Mouse (Mus musculus): ENCODE results near the gene Ranbp9.
A peak's percentile ranks its signal among the peaks of the same experiment; 100 is the strongest.

Gene Ranbp9

GRCm38 (mm10) chr13:43450686-43451085, 30.4 kb downstream of the Ranbp9 start:
- no peak for DNase-seq (ENCODE audit: low spot score)

DNA sequence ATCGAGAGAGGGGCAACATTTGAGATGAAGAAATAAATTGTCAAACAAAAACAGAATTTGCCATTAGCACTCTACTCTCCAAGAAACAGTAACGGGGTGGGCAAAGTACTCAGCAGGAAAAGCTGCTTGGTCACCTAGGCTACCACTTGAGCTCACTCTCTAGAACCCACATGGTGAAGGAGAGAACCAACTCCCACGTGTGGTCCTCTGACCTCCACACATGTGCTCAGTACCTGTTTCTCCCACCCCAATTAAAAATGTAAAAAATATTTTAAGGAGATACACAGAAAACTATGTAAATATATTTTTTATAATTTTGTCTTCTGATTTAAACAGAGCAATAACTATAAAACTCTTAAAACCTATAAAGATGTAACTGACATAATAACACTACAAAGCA, 33.4 kb downstream of the Ranbp9 start:
- no peak for DNase-seq (ENCODE audit: low spot score)

- no peak for DNase-seq (ENCODE audit: low spot score)
Observed at GRCm38 (mm10) chr13:43445754-43446153, 35.3 kb downstream of the Ranbp9 start.

DNA sequence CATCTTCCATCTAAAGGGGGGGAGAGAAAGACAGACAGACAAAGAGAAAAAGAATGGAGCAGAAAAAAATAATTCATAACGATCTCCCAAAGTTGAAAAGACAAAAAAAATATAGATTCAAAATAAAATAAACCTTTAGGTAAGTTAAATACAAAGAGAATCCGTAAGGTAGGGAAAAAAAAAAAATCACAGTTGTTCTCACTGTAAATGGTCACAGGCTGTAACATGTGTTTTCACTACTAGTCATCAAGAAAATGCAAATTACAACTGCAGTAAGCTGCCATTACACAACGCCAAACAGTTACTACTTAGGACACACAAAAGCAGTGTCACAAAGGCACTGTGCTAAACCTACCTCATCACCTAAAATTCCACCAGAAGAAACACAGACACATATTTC, 36.4 kb downstream of the Ranbp9 start:
- DNase-seq (ENCODE audit: low spot score): no peak

GRCm38 (mm10) chr13:43443706-43444105, 37.4 kb downstream of the Ranbp9 start:
- DNase-seq (ENCODE audit: low spot score): no peak

DNA sequence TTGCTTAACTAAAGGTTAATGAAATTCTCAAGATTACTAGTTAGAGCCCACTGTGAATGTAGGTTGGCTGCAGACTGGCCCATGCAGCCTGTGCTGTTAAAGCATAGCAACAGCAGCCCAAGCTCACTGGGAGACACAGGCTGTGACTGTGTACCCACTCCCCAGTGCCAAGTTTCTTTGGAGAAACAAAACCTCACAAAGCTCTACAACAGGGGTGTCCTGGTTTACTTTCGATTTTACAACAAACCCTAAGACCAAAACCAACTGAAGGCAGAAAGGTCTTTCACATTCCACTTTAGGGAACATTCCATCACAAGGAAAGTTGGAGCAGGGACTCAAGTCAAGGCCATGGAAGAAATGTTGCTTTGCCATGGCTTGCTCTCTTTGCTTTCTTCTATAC, 38.5 kb downstream of the Ranbp9 start:
- no peak for DNase-seq (ENCODE audit: low spot score)

DNA sequence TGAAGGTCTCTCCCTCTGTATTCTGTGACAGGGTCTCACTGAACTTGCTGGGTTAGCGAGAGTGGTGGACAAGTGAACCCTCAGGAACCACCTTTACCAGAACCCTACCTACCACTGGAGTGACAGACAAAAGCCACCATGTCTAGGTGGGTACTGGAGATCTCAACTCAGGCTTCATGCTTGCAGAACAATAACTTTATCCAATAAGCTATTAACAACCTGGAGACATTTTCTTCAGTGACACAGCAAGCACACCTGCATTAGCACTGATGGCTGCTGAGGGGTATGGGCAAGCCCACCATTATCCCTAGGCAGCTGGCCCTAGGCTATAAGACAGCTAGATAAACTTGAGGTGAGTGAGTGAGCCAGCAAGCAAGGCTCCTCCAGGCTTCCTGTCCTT, 40.7 kb downstream of the Ranbp9 start:
- no peak for DNase-seq (ENCODE audit: low spot score)

DNA sequence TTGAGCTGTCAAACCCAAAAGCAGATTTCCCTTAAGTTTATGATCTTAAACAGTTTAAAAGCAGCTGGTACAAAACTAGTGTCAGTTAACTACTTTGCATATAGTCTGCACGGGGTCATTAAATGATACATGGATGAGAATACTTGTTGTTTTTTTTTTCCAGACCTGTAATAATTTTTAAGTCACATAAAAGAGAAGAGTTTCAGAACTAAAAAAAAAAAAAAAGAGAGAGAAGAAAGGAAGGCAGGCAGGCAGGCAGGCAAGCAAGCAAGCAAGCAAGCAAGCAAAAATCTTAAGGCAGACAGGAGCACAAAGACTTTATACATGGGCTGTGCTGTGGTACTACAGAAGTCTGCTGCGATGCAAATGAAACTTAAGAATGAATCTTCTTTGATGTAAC, 47.7 kb downstream of the Ranbp9 start:
- DNase-seq (ENCODE audit: low spot score): no peak

- no peak for DNase-seq (ENCODE audit: low spot score)
Observed at GRCm38 (mm10) chr13:43428436-43428835, 52.6 kb downstream of the Ranbp9 start.

GRCm38 (mm10) chr13:43415249-43415648, 65.8 kb downstream of the Ranbp9 start:
- DNase-seq (ENCODE audit: low spot score): no peak

- DNase-seq (ENCODE audit: low spot score): peak; percentile 11
Observed at GRCm38 (mm10) chr13:43413611-43414010, 67.5 kb downstream of the Ranbp9 start.

DNA sequence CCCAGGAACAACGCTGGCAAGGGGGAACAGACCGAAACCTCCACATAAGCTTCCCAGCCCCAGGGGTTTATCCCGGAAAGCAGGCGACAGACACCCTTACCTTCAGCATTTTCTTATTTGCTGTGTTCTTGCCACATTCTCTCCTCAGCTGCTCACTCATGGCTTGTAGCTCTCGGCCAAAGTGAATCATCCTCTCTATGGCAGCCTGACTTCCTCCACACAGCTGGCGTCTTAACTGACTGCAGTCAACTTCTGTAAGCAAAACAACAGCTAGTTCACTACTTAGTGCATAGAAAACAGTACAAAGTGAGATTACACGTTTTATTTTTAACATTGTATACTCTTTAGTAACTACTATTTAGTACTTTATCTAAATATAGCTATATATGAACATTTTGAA, 68.8 kb downstream of the Ranbp9 start:
- no peak for DNase-seq (ENCODE audit: low spot score)

GRCm38 (mm10) chr13:43399576-43399975, 81.5 kb downstream of the Ranbp9 start:
- no peak for DNase-seq (ENCODE audit: low spot score)

GRCm38 (mm10) chr13:43398297-43399080, 82.6 kb downstream of the Ranbp9 start, which contains the start of gene Nol7:
Nol7 (plus strand) TSS chr13:43398390.
- DNase-seq (ENCODE audit: low spot score): peak; percentile 93

- DNase-seq (ENCODE audit: low spot score): no peak
Observed at GRCm38 (mm10) chr13:43397700-43398296, 83.3 kb downstream of the Ranbp9 start.

DNA sequence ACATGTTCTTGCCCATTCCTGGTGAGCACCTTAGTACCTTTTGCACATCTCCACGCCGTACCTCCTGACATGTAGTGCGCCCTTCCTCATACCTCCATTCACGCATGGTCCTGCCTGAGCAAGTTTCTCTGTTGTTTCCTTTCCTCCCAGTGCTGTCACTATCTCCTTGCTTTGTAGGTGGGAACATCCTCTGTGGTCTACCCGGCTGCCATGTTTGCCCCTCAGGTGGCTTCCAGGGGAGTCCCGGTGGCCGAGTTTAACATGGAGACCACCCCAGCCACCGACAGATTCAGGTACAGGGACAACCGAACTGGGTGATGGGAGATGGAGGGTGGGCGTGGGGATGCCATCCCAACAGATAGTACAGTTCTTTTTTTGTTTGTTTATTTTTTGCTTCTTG, 95.8 kb downstream of the Ranbp9 start:
- no peak for DNase-seq (ENCODE audit: low spot score)

DNA sequence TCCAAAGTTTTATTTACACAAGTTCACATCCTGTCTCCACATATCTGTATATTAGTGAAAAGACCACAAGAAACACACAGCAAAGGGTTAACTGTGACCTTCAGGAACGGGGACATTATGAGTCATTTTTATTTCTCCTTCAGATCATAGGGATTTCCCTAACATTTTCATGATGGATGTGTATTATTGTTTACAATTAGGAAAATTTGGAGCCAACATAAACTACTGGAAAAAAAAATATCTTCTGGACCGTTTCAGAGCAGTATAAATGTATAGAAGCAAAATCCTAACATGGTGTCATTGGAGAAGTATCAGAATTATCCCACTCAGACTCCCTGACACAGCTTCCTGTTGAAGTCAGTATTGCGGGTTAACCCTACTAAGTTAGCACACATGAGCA, 101.1 kb downstream of the Ranbp9 start:
- DNase-seq (ENCODE audit: low spot score): no peak

DNA sequence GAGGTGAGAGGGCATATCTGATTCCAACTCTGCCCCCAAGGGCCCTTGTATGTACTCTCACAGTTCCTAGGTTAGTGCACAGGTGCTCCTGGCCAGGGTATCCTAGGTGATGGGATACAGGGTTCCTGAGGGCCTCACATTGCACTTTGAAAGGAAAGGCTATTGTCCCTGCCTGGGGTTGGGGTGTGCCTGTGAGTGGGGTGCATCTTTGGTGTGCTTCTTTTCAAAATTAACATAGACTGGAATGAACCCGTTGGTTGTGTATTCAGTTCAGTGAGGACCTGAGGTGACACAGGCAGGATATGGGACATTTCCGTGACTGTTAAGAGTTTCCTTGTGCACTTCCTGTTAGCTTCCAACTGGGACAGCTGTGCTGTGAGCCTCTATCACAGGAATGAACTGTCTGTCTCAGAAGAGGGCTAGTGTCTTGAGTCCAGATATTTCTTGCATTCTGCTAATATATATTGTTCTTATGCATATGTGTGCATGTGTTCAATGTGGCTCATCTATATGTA, 106.1 kb downstream of the Ranbp9 start:
- peak; percentile 55 for DNase-seq (ENCODE audit: low spot score)

- no peak for DNase-seq (ENCODE audit: low spot score)
Observed at GRCm38 (mm10) chr13:43374205-43374604, 106.9 kb downstream of the Ranbp9 start.

- DNase-seq (ENCODE audit: low spot score): no peak
Observed at GRCm38 (mm10) chr13:43372892-43373291, 108.2 kb downstream of the Ranbp9 start.

- DNase-seq (ENCODE audit: low spot score): no peak
Observed at GRCm38 (mm10) chr13:43370063-43370462, 111.0 kb downstream of the Ranbp9 start.

- no peak for DNase-seq (ENCODE audit: low spot score)
Observed at GRCm38 (mm10) chr13:43365825-43366184, 115.3 kb downstream of the Ranbp9 start.

DNA sequence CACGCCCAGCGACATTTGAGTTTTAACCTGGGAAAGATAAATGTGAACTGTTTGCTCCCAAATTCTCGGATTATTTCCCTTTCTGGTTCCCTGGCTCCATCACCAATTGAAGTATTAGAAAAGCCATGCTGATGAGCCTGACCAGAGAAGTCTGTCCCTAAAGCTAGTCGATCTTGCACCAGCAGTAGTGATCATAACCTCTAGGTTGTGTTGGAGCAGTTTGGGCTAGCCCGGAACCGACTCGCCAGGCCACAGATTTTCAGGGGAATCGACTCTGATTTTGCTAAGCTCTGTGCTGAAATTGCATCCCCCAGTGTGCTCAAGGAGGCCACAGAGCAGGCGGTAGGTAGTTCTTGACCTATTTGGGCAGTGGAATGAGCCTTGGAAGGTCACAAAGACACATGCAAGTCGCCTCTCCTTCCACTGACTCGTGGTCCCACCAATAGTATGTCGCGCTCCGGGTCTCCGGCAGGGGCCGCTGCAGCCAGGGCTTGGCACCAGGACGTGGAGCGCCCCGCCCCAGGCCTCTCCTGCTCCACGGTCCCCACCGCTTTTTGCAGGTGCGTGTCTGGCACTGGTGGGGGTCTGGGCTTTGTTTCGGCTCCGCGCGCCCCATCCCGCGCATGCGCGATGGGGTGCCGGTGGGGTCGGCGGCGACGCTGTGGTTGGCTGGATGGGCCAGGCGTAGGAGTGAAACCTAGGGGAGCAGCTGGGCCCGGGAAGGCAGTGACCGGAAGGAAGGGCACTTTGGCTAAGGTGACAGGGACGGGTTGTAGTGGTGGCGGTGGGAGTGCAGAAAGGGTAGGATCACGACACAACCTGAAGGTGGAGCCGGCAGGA, 115.9 kb downstream of the Ranbp9 start, which contains the start of gene Sirt5:
Sirt5 (plus strand) TSS at position 512 of the 840 bp plus-strand sequence.
- peak; percentile 90 for DNase-seq (ENCODE audit: low spot score)

Measured in lung, postnatal 25 days (tissue).